Mouse (Mus musculus) embryonic fibroblast, embryonic 13.5 days (primary cell): ENCODE data around the gene Rexo1.

Experiments
- CTCF ChIP-seq: IDR thresholded peaks from 2 replicates; pipeline ENCODE4 v1.5.1; 2011; ENCODE audit warnings: mild to moderate bottlenecking, control low read depth, low read length, moderate library complexity, borderline replicate concordance; ENCODE audit not compliant: insufficient read depth
- POLR2A ChIP-seq: IDR thresholded peaks from 2 replicates; pipeline ENCODE4 v1.6.1; 2011; ENCODE audit warnings: low read depth, mild to moderate bottlenecking, control low read depth, low read length, moderate library complexity

GRCm38 (mm10) chr10:80606737-80607350, 45.5 kb upstream of the Rexo1 start:
- TF ChIP-seq CTCF (no peak), POLR2A (no peak)
